Mouse (Mus musculus): Measurements from ENCODE around the gene Tifab. TPM values are rescaled to one million over a fixed set of nuclear protein-coding genes. Genes with fewer than 3 reads are reported as not detected.

The Tifab gene
- polyA plus RNA-seq, 1 experiment from 2014 or later = 0.64 TPM

DNA sequence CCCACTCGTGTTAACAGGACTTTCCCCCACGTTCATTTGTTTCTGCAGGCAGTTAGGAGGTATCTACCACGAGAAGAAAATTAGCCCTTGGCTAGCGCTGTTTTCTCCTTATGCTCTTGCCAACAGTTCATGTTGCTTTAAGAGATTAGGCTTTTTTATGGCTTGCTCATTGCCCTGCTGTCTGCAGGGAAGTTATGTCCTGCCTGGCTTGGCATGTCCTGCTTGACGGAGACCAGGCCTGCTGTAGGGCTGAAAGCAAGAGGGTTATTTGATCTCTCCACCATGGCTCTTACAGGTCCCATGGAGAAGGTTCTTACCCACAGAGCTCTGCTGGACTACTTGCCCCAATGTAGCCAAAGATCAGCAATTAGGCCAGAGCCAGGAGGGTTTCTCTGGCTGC is 23.6 kb downstream of the Tifab start:
- Histone ChIP-seq H3K27me3 (ENCODE audit: control insufficient read depth, insufficient read depth, low read length) (no peaks in the 10 kb centered on the region), H3K4me1 (ENCODE audit: control insufficient read depth, insufficient read depth, low read length) (no peaks in the 10 kb centered on the region), H3K4me3 (replicated peaks; ENCODE audit: low read depth, low read length) (no peak overlapping the region), H3K9ac (replicated peaks; ENCODE audit: low read length) (no peak overlapping the region), H3K27ac (replicated peaks; ENCODE audit: low read depth, low read length) (no peak overlapping the region), H3K36me3 (ENCODE audit: control insufficient read depth, insufficient read depth, low read length) (no peaks in the 10 kb centered on the region), H3K4me2 (ENCODE audit: low read length) (no peak overlapping the region), H3K9me3 (ENCODE audit: control insufficient read depth, low read length) (no peaks in the 10 kb centered on the region)
- ATAC-seq (ENCODE audit: low FRiP score, low TSS enrichment) = no peak
- DNase-seq = no peak
- WGBS = 87% methylated on average over 5 of the region's 5 CpGs

- ATAC-seq (ENCODE audit: low FRiP score, low TSS enrichment) (no peak), DNase-seq (no peak)
- WGBS = 74% methylated on average over 7 of the region's 7 CpGs
- Histone ChIP-seq H3K4me2 (ENCODE audit: low read length) (no peak overlapping the region), H3K9ac (replicated peaks; ENCODE audit: low read length) (no peak overlapping the region), H3K9me3 (ENCODE audit: control insufficient read depth, low read length) (no peaks in the 10 kb centered on the region), H3K4me1 (ENCODE audit: control insufficient read depth, insufficient read depth, low read length) (no peaks in the 10 kb centered on the region), H3K27ac (replicated peaks; ENCODE audit: low read depth, low read length) (no peak overlapping the region), H3K27me3 (ENCODE audit: control insufficient read depth, insufficient read depth, low read length) (no peaks in the 10 kb centered on the region), H3K4me3 (replicated peaks; ENCODE audit: low read depth, low read length) (no peak overlapping the region), H3K36me3 (ENCODE audit: control insufficient read depth, insufficient read depth, low read length) (no peaks in the 10 kb centered on the region)
These were observed 25.8 kb downstream of the Tifab start for GRCm38 (mm10) chr13:56152773-56153460.

- Histone ChIP-seq H3K4me3 (replicated peaks; ENCODE audit: low read depth, low read length) (no peak overlapping the region), H3K36me3 (ENCODE audit: control insufficient read depth, insufficient read depth, low read length) (no peaks in the 10 kb centered on the region), H3K9ac (replicated peaks; ENCODE audit: low read length) (no peak overlapping the region), H3K27me3 (ENCODE audit: control insufficient read depth, insufficient read depth, low read length) (no peaks in the 10 kb centered on the region), H3K4me2 (ENCODE audit: low read length) (no peak overlapping the region), H3K9me3 (ENCODE audit: control insufficient read depth, low read length) (no peaks in the 10 kb centered on the region), H3K27ac (replicated peaks; ENCODE audit: low read depth, low read length) (no peak overlapping the region), H3K4me1 (ENCODE audit: control insufficient read depth, insufficient read depth, low read length) (no peaks in the 10 kb centered on the region)
- 52% methylated on average over 22 of the region's 22 CpGs for WGBS
- ATAC-seq (ENCODE audit: low FRiP score, low TSS enrichment) (no peak), DNase-seq (peak; percentile 92)
These were observed 27.1 kb downstream of the Tifab start for GRCm38 (mm10) chr13:56151404-56152226.

- WGBS = 24% methylated on average over 3 of the region's 3 CpGs
- DNase-seq (no peak), ATAC-seq (ENCODE audit: low FRiP score, low TSS enrichment) (no peak)
- Histone ChIP-seq H3K9me3 (ENCODE audit: control insufficient read depth, low read length) (no peaks in the 10 kb centered on the region), H3K9ac (replicated peaks; ENCODE audit: low read length) (no peak overlapping the region), H3K4me3 (replicated peaks; ENCODE audit: low read depth, low read length) (no peak overlapping the region), H3K4me2 (ENCODE audit: low read length) (no peak overlapping the region), H3K36me3 (ENCODE audit: control insufficient read depth, insufficient read depth, low read length) (no peaks in the 10 kb centered on the region), H3K4me1 (ENCODE audit: control insufficient read depth, insufficient read depth, low read length) (no peaks in the 10 kb centered on the region), H3K27me3 (ENCODE audit: control insufficient read depth, insufficient read depth, low read length) (no peaks in the 10 kb centered on the region), H3K27ac (replicated peaks; ENCODE audit: low read depth, low read length) (no peak overlapping the region)
These were observed 33.2 kb downstream of the Tifab start for GRCm38 (mm10) chr13:56145523-56145922.

GRCm38 (mm10) chr13:56144021-56144420 is 34.7 kb downstream of the Tifab start:
- Histone ChIP-seq H3K36me3 (ENCODE audit: control insufficient read depth, insufficient read depth, low read length) (no peaks in the 10 kb centered on the region), H3K9me3 (ENCODE audit: control insufficient read depth, low read length) (no peaks in the 10 kb centered on the region), H3K27me3 (ENCODE audit: control insufficient read depth, insufficient read depth, low read length) (no peaks in the 10 kb centered on the region), H3K4me2 (ENCODE audit: low read length) (no peak overlapping the region), H3K27ac (replicated peaks; ENCODE audit: low read depth, low read length) (no peak overlapping the region), H3K4me3 (replicated peaks; ENCODE audit: low read depth, low read length) (no peak overlapping the region), H3K4me1 (ENCODE audit: control insufficient read depth, insufficient read depth, low read length) (no peaks in the 10 kb centered on the region), H3K9ac (replicated peaks; ENCODE audit: low read length) (no peak overlapping the region)
- 62% methylated on average over 2 of the region's 2 CpGs for WGBS
- ATAC-seq (ENCODE audit: low FRiP score, low TSS enrichment) (no peak), DNase-seq (no peak)

GRCm38 (mm10) chr13:56143151-56143513 is 35.6 kb downstream of the Tifab start:
- Histone ChIP-seq H3K36me3 (ENCODE audit: control insufficient read depth, insufficient read depth, low read length) (no peaks in the 10 kb centered on the region), H3K4me1 (ENCODE audit: control insufficient read depth, insufficient read depth, low read length) (no peaks in the 10 kb centered on the region), H3K9ac (replicated peaks; ENCODE audit: low read length) (no peak overlapping the region), H3K9me3 (ENCODE audit: control insufficient read depth, low read length) (no peaks in the 10 kb centered on the region), H3K4me3 (replicated peaks; ENCODE audit: low read depth, low read length) (no peak overlapping the region), H3K27me3 (ENCODE audit: control insufficient read depth, insufficient read depth, low read length) (no peaks in the 10 kb centered on the region), H3K27ac (replicated peaks; ENCODE audit: low read depth, low read length) (no peak overlapping the region), H3K4me2 (ENCODE audit: low read length) (no peak overlapping the region)
- DNase-seq (no peak), ATAC-seq (ENCODE audit: low FRiP score, low TSS enrichment) (no peak)
- 10% methylated on average over 7 of the region's 7 CpGs for WGBS

GRCm38 (mm10) chr13:56142382-56143150 is 36.1 kb downstream of the Tifab start:
- H3K9ac ChIP-seq (replicated peaks; ENCODE audit: low read length) = no peak overlapping the region
- ATAC-seq (ENCODE audit: low FRiP score, low TSS enrichment) = no peak
- H3K9me3 ChIP-seq (ENCODE audit: control insufficient read depth, low read length) = no peaks in the 10 kb centered on the region
- H3K4me3 ChIP-seq (replicated peaks; ENCODE audit: low read depth, low read length) = no peak overlapping the region
- H3K4me1 ChIP-seq (ENCODE audit: control insufficient read depth, insufficient read depth, low read length) = no peaks in the 10 kb centered on the region
- no peak overlapping the region for H3K27ac ChIP-seq (replicated peaks; ENCODE audit: low read depth, low read length)
- H3K4me2 ChIP-seq (ENCODE audit: low read length) = no peak overlapping the region
- DNase-seq = no peak
- H3K36me3 ChIP-seq (ENCODE audit: control insufficient read depth, insufficient read depth, low read length) = no peaks in the 10 kb centered on the region
- 21% methylated on average over 11 of the region's 11 CpGs for WGBS
- no peaks in the 10 kb centered on the region for H3K27me3 ChIP-seq (ENCODE audit: control insufficient read depth, insufficient read depth, low read length)

- Histone ChIP-seq H3K9ac (replicated peaks; ENCODE audit: low read length) (no peak overlapping the region), H3K9me3 (ENCODE audit: control insufficient read depth, low read length) (no peaks in the 10 kb centered on the region), H3K36me3 (ENCODE audit: control insufficient read depth, insufficient read depth, low read length) (no peaks in the 10 kb centered on the region), H3K4me1 (ENCODE audit: control insufficient read depth, insufficient read depth, low read length) (peaks cover 6% of the 10 kb centered on the region), H3K27me3 (ENCODE audit: control insufficient read depth, insufficient read depth, low read length) (no peaks in the 10 kb centered on the region), H3K4me2 (ENCODE audit: low read length) (no peak overlapping the region), H3K4me3 (replicated peaks; ENCODE audit: low read depth, low read length) (no peak overlapping the region), H3K27ac (replicated peaks; ENCODE audit: low read depth, low read length) (no peak overlapping the region)
- ATAC-seq (ENCODE audit: low FRiP score, low TSS enrichment) = no peak
- no peak for DNase-seq
- 72% methylated on average over 6 of the region's 6 CpGs for WGBS
These were observed 39.4 kb downstream of the Tifab start for GRCm38 (mm10) chr13:56139167-56139751.
